Mouse (Mus musculus) hindbrain, postnatal 0 days (tissue): ENCODE measurements at regions not wholly inside any gene's neighbourhood (a gene's known extent, or its start where the extent isn't known, plus 50 kb on each side); places are given as distances from the start of the nearest gene placed in this dataset.

ENCODE experiments used
- ATAC-seq: fragments of 200-750 bp; cut with Nextera tagmentation; 2 replicates; pipeline ENCODE4 v1.8.0; 2017; ENCODE audit warnings: mild to moderate bottlenecking, moderate TSS enrichment, moderate library complexity
- DNase-seq: peaks from one replicate; pipeline ENCODE4 v3.0.0-alpha.2; 2015; ENCODE audit warnings: low spot score
- H3K27ac ChIP-seq: fragments of 300-500 bp; sonication (generic); 2 replicates; pipeline ENCODE4 v1.5.1; 2014; ENCODE audit warnings: mild to moderate bottlenecking
- H3K27me3 ChIP-seq: fragments of 300-500 bp; sonication (generic); 2 replicates; pipeline ENCODE4 v1.6.1; 2014; ENCODE audit warnings: low read length, mixed read lengths; ENCODE audit not compliant: insufficient read depth
- H3K36me3 ChIP-seq: fragments of 300-500 bp; sonication (generic); 2 replicates; pipeline ENCODE4 v1.6.1; 2014; ENCODE audit warnings: low read length, mixed read lengths; ENCODE audit not compliant: insufficient read depth
- H3K4me1 ChIP-seq: fragments of 300-500 bp; sonication (generic); 2 replicates; pipeline ENCODE4 v1.6.1; 2014; ENCODE audit warnings: antibody characterized with exemption, low read length, mixed read lengths; ENCODE audit not compliant: insufficient read depth
- H3K4me2 ChIP-seq: fragments of 300-500 bp; sonication (generic); 2 replicates; pipeline ENCODE4 v1.6.1; 2014; ENCODE audit warnings: low read depth, mild to moderate bottlenecking, low read length, moderate library complexity, mixed read lengths
- H3K4me3 ChIP-seq: fragments of 300-500 bp; sonication (generic); 2 replicates; pipeline ENCODE4 v1.5.1; 2014; ENCODE audit warnings: low read length
- H3K9ac ChIP-seq: fragments of 300-500 bp; sonication (generic); replicated peaks from 2 replicates; pipeline ENCODE4 v1.6.1; 2014; ENCODE audit warnings: mild to moderate bottlenecking, low read length, moderate library complexity, mixed read lengths
- H3K9me3 ChIP-seq: fragments of 300-500 bp; sonication (generic); 2 replicates; pipeline ENCODE4 v1.6.1; 2016; ENCODE audit warnings: low read length, mixed read lengths
- CTCF ChIP-seq: IDR thresholded peaks from 2 replicates; pipeline ENCODE4 v1.5.1; 2016; ENCODE audit warnings: antibody characterized with exemption, control low read depth, low read depth
- WGBS: fragments of 180-500 bp; shearing (Covaris S2); extraction: QIAGEN DNeasy Blood & Tissue Kit; methylation state at CpG from one replicate; pipeline ENCODE4 v1.1.7; 2014; 5-methylcytosine and 5-hydroxymethylcytosine counted together

GRCm38 (mm10) chr1:194452480-194452879 lies 165.5 kb upstream of the Plxna2 start:
- Histone ChIP-seq H3K27ac (no peak overlapping the region), H3K4me2 (no peak overlapping the region), H3K4me3 (no peak overlapping the region), H3K4me1 (no peaks in the 10 kb centered on the region), H3K36me3 (no peaks in the 10 kb centered on the region), H3K27me3 (no peaks in the 10 kb centered on the region), H3K9me3 (no peaks in the 10 kb centered on the region), H3K9ac (no peak overlapping the region)
- WGBS: 76% methylated on average over 1 of the region's 1 CpGs
- ATAC-seq (no peak), DNase-seq (no peak)
- TF ChIP-seq CTCF: no peak

- H3K4me1 ChIP-seq: no peaks in the 10 kb centered on the region
- no peak for TF ChIP-seq CTCF
- WGBS: 93% methylated on average over 1 of the region's 1 CpGs
- H3K27me3 ChIP-seq: no peaks in the 10 kb centered on the region
- ATAC-seq (no peak), DNase-seq (no peak)
- no peaks in the 10 kb centered on the region for H3K36me3 ChIP-seq
- H3K4me2 ChIP-seq: no peak overlapping the region
- no peaks in the 10 kb centered on the region for H3K9me3 ChIP-seq
- H3K9ac ChIP-seq: no peak overlapping the region
- H3K4me3 ChIP-seq: no peak overlapping the region
- H3K27ac ChIP-seq: no peak overlapping the region
Observed at GRCm38 (mm10) chr1:194443681-194444080, 174.3 kb upstream of the Plxna2 start.

- no peak for TF ChIP-seq CTCF
- ATAC-seq: no peak
- no peak overlapping the region for H3K27ac ChIP-seq
- no peaks in the 10 kb centered on the region for H3K27me3 ChIP-seq
- no peak overlapping the region for H3K9ac ChIP-seq
- 81% methylated on average over 5 of the region's 5 CpGs for WGBS
- no peaks in the 10 kb centered on the region for H3K36me3 ChIP-seq
- no peak for DNase-seq
- H3K4me3 ChIP-seq: no peak overlapping the region
- no peaks in the 10 kb centered on the region for H3K9me3 ChIP-seq
- no peaks in the 10 kb centered on the region for H3K4me1 ChIP-seq
- H3K4me2 ChIP-seq: no peak overlapping the region
Observed at GRCm38 (mm10) chr1:194437301-194437700, 180.7 kb upstream of the Plxna2 start.

- ATAC-seq: no peak
- no peak overlapping the region for H3K9ac ChIP-seq
- WGBS: 74% methylated on average over 3 of the region's 3 CpGs
- no peak for DNase-seq
- H3K9me3 ChIP-seq: no peaks in the 10 kb centered on the region
- TF ChIP-seq CTCF: no peak
- no peak overlapping the region for H3K4me3 ChIP-seq
- no peak overlapping the region for H3K4me2 ChIP-seq
- H3K27ac ChIP-seq: no peak overlapping the region
- no peaks in the 10 kb centered on the region for H3K36me3 ChIP-seq
- H3K27me3 ChIP-seq: no peaks in the 10 kb centered on the region
- H3K4me1 ChIP-seq: no peaks in the 10 kb centered on the region
Observed at GRCm38 (mm10) chr1:194435060-194435459, 183.0 kb upstream of the Plxna2 start.

GRCm38 (mm10) chr1:194428586-194428985 lies 189.4 kb upstream of the Plxna2 start:
- Histone ChIP-seq H3K27me3 (no peaks in the 10 kb centered on the region), H3K4me1 (no peaks in the 10 kb centered on the region), H3K9ac (no peak overlapping the region), H3K4me3 (no peak overlapping the region), H3K4me2 (no peak overlapping the region), H3K27ac (no peak overlapping the region), H3K9me3 (no peaks in the 10 kb centered on the region), H3K36me3 (no peaks in the 10 kb centered on the region)
- no peak for TF ChIP-seq CTCF
- WGBS: 82% methylated on average over 3 of the region's 3 CpGs
- no peak for DNase-seq
- ATAC-seq: no peak

GRCm38 (mm10) chr1:194426293-194426692 lies 191.7 kb upstream of the Plxna2 start:
- no peak overlapping the region for H3K4me3 ChIP-seq

GRCm38 (mm10) chr1:194424201-194424600 lies 193.8 kb upstream of the Plxna2 start:
- no peak for DNase-seq
- ATAC-seq: no peak
- Histone ChIP-seq H3K4me1 (no peaks in the 10 kb centered on the region), H3K27me3 (no peaks in the 10 kb centered on the region), H3K9me3 (no peaks in the 10 kb centered on the region), H3K9ac (no peak overlapping the region), H3K36me3 (no peaks in the 10 kb centered on the region), H3K4me2 (no peak overlapping the region), H3K4me3 (no peak overlapping the region), H3K27ac (no peak overlapping the region)
- WGBS: 88% methylated on average over 2 of the region's 2 CpGs
- no peak for TF ChIP-seq CTCF

More at GRCm38 (mm10) chr1:194426293-194426692, 191.7 kb upstream of the Plxna2 start:
- DNase-seq (no peak), ATAC-seq (no peak)
- H3K9ac ChIP-seq: no peak overlapping the region
- H3K4me1 ChIP-seq: no peaks in the 10 kb centered on the region
- TF ChIP-seq CTCF: no peak
- no peaks in the 10 kb centered on the region for H3K27me3 ChIP-seq
- H3K9me3 ChIP-seq: no peaks in the 10 kb centered on the region
- H3K4me2 ChIP-seq: no peak overlapping the region
- no peak overlapping the region for H3K27ac ChIP-seq
- 78% methylated on average over 6 of the region's 6 CpGs for WGBS
- H3K36me3 ChIP-seq: no peaks in the 10 kb centered on the region
